Mouse (Mus musculus) midbrain, embryonic 14.5 days (tissue): ENCODE data around the gene Sbno1. TPM values are rescaled to one million over a fixed set of nuclear protein-coding genes. Genes with fewer than 3 reads are reported as not detected.

Source experiments
- ATAC-seq: fragments of 200-750 bp; cut with Nextera tagmentation; 2 replicates; pipeline ENCODE4 v1.8.0; 2017; ENCODE audit warnings: moderate number of reproducible peaks, moderate library complexity; ENCODE audit not compliant: low FRiP score, low TSS enrichment
- DNase-seq: peaks from one replicate; pipeline ENCODE4 v3.0.0-alpha.2; 2015
- H3K27ac ChIP-seq: fragments of 300-500 bp; sonication (generic); replicated peaks from 2 replicates; pipeline ENCODE4 v1.5.1; 2014; ENCODE audit warnings: mild to moderate bottlenecking, low read depth, low read length, moderate library complexity
- H3K27me3 ChIP-seq: fragments of 300-500 bp; sonication (generic); 2 replicates; pipeline ENCODE4 v1.6.1; 2014; ENCODE audit warnings: low read length, control low read depth, mixed read lengths; ENCODE audit not compliant: control insufficient read depth, insufficient read depth
- H3K36me3 ChIP-seq: fragments of 300-500 bp; sonication (generic); 2 replicates; pipeline ENCODE4 v1.6.1; 2014; ENCODE audit warnings: low read length, control low read depth; ENCODE audit not compliant: control insufficient read depth, insufficient read depth
- H3K4me1 ChIP-seq: fragments of 300-500 bp; sonication (generic); 2 replicates; pipeline ENCODE4 v1.6.1; 2014; ENCODE audit warnings: mild to moderate bottlenecking, antibody characterized with exemption, low read length, control low read depth; ENCODE audit not compliant: control insufficient read depth, insufficient read depth
- H3K4me2 ChIP-seq: fragments of 300-500 bp; sonication (generic); 2 replicates; pipeline ENCODE4 v1.6.1; 2014; ENCODE audit warnings: mild to moderate bottlenecking, low read length, moderate library complexity
- H3K4me3 ChIP-seq: fragments of 300-500 bp; sonication (generic); replicated peaks from 2 replicates; pipeline ENCODE4 v1.5.1; 2014; ENCODE audit warnings: low read depth, low read length
- H3K9ac ChIP-seq: fragments of 300-500 bp; sonication (generic); replicated peaks from 2 replicates; pipeline ENCODE4 v1.6.1; 2014; ENCODE audit warnings: mild to moderate bottlenecking, low read length, moderate library complexity
- H3K9me3 ChIP-seq: fragments of 300-500 bp; sonication (generic); 2 replicates; pipeline ENCODE4 v1.6.1; 2016; ENCODE audit warnings: low read length, control low read depth, mixed read lengths; ENCODE audit not compliant: control insufficient read depth
- WGBS: fragments of 180-500 bp; shearing (Covaris S2); extraction: QIAGEN DNeasy Blood & Tissue Kit; methylation state at CpG from one replicate; pipeline ENCODE4 v1.1.7; 2014; 5-methylcytosine and 5-hydroxymethylcytosine counted together
- polyA plus RNA-seq: library from polyadenylated mRNA; unstranded; fragments of >200 nt; fragmentation: Nextera tagmentation; extraction: Ambion mirVana; gene quantifications from 2 replicates; pipeline ENCODE4 v1.2.1, GENCODE M21; 2014

Gene Sbno1
- polyA plus RNA-seq, 1 experiment from 2014 or later = 114 TPM

DNA sequence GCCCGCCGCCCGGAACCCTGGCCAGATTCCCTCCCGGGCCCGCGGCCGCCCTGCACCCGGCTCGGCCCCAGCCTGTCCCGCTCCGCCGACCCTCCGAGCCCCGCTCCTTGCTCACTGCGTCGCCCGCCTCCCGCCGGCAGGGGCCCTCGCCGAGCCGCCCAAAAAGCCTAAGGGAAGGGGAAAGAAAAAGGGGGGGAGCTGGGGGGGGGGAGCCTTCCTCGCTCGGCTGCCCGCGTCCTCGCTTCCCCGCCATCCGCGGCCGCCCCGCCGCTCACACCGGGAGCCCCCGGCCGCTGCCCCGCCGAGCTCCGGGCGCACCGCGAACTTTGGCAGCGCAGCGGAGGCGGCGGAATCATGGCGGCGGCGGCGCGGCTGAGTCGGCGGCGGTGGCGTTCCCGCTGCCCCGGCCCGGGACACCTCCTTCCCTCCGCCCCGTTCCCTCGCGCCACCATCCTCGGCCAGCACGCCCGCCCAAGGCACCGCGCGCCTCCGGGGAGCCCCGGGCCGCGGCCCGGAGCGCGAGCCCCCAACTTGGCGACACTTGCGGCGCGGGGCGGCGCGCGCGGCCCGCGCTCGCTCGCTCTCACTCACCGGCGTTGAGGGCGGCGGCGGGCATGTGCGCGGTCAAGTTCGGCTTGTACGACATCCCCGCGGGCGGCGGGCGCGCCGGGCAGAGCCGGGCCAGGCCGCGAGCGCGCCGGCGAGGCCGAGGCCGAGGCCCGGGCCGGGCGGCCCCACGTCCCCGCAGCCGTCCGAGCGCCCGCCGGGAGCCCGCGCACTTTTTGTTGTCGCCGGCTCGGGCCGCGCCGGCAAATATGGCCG, 71.9 kb downstream of the Sbno1 start:
- Histone ChIP-seq H3K9ac (peak overlapping the region; percentile 97), H3K4me1 (peaks cover 21% of the 10 kb centered on the region), H3K4me2 (peak overlapping the region; percentile 87), H3K4me3 (peak overlapping the region; percentile 90), H3K36me3 (peaks cover 11% of the 10 kb centered on the region), H3K27me3 (no peaks in the 10 kb centered on the region), H3K27ac (peak overlapping the region; percentile 97), H3K9me3 (no peaks in the 10 kb centered on the region)
- under 1% methylated on average over 94 of the region's 132 CpGs for WGBS
- DNase-seq (peak; percentile 79), ATAC-seq (peak; percentile 5; the same call in 1 of the 2 replicates)

DNA sequence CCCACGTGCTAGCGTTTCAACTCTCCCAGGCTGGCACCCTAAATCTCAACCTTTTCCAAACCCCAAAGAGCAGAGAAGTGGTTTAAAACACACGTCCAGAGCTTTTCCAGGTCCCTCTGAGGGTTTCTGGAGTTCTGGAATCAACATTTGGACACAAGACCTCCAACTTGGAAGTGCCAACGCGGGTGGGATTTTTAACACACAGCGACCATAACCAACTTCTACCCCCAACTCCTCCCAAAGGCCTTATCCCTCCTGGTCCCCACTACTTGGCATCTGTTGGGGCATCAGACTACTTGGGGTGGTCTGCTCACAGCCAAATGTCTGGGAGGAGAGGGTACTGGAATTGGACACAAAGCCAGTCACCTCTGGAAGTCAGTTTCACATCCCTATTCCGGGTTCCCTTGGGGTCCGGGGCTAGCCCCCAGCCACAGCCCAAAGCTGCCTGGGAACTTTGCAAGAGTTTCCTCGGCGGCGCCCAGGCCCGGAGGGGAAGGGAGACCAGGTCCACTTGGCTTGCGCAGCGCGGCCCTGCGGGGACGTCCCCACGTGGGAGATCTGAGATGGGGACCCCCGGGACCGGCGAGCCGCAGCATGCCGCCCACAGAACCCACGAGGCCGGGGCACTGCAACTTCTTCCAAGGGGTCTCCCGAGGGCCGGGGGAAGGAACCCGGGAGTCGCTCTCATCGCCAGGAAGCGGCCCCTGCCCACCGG, 72.6 kb downstream of the Sbno1 start:
- peak overlapping the region; percentile 97 for H3K27ac ChIP-seq
- peak overlapping the region; percentile 87 for H3K4me2 ChIP-seq
- under 1% methylated on average over 32 of the region's 32 CpGs for WGBS
- H3K9ac ChIP-seq = peak overlapping the region; percentile 97
- H3K9me3 ChIP-seq = no peaks in the 10 kb centered on the region
- DNase-seq (peak; percentile 65), ATAC-seq (no peak)
- H3K27me3 ChIP-seq = no peaks in the 10 kb centered on the region
- peaks cover 18% of the 10 kb centered on the region for H3K36me3 ChIP-seq
- peak overlapping the region; percentile 90 for H3K4me3 ChIP-seq
- H3K4me1 ChIP-seq = peaks cover 21% of the 10 kb centered on the region

DNA sequence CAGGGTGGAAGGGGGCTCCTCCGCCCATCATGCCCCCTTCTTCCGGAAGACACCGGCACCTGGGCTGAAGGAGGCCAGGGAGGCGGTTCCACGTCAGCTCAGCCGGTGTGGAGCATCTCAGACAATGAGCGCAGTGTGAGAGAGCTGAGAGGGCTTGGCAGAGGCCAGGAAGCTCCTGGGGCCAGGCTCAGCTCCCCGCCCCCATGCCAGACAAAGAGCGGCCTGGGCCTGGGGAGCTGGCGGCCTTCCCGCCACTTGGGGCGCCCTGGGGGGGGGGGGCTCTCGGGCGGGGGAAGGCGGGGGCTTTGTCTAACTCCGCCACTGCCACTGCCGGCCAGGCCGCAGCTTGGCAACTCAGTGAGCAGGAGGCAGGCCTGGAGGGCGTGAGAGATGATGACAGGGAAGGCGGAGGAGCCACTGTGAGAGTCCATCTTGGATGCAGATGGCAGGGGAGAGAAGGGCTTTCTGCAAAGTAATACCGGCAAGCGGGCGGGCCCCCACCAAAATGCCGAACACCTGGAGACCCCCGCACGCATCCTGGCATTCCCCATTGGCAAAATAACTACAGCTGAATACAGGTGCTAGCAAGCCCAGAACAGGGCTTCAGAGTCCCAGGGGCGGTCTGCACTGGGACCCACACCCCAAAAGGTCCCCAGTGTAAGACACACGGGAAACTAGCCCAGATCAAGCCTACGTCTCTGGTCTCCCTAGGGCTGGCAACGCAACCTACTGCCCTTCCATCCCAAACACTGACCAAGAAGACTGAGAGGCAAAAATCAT, 73.5 kb downstream of the Sbno1 start:
- Histone ChIP-seq H3K9ac (peak overlapping the region; percentile 97), H3K4me2 (peak overlapping the region; percentile 87), H3K4me1 (peaks cover 21% of the 10 kb centered on the region), H3K9me3 (no peaks in the 10 kb centered on the region), H3K27ac (peak overlapping the region; percentile 97), H3K36me3 (peaks cover 24% of the 10 kb centered on the region), H3K4me3 (peak overlapping the region; percentile 90), H3K27me3 (no peaks in the 10 kb centered on the region)
- peak; percentile 89 for ATAC-seq
- WGBS = under 1% methylated on average over 30 of the region's 30 CpGs
- DNase-seq = peak; percentile 93

DNA sequence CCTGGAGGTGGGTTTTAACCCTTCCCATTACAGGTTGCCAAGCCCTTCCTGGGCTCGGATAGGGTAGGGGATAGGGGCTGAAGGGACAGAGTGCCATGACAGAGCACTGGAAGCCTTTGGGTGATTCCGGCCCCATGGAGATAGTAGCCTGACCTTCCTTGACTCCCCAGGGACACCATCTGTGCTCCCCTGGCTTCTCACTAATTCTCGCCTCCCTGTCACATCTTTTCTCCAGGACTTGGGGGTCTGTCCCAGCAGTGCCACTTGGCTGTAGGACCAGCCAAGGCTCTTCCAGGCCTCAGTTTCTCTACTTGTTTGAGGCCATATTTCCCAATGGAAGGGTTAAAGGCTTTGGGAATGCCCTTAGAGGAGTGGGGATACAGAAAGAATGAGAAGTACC, 74.2 kb downstream of the Sbno1 start:
- Histone ChIP-seq H3K27me3 (no peaks in the 10 kb centered on the region), H3K4me3 (peak overlapping the region; percentile 90), H3K27ac (peak overlapping the region; percentile 97), H3K4me1 (peaks cover 21% of the 10 kb centered on the region), H3K4me2 (peak overlapping the region; percentile 87), H3K9ac (peak overlapping the region; percentile 97), H3K36me3 (peaks cover 31% of the 10 kb centered on the region), H3K9me3 (no peaks in the 10 kb centered on the region)
- WGBS = 17% methylated on average over 3 of the region's 3 CpGs
- DNase-seq (no peak), ATAC-seq (peak; percentile 5; the same call in 1 of the 2 replicates)

DNA sequence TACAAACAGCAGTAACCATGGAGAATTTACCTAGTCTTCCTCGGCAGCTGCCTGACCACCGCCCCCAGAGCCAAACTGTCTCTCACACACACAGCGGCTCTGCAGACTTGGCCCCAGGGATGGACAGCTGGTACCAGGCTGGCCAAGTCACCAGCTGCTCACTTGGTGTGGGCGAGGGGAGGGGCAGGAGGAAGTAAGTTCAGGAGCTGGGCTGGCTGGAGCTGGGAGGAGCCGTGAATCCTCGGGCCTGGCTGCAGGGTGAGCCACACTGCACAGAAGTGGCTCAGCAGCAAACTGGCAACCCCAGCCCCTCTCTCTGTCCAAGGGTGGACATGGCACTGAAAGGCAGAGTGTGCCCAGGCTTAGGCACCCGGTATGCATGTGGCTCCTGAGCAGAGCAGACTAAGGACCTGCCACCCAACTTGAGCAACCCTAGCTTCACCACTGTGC, 74.7 kb downstream of the Sbno1 start:
- H3K36me3 ChIP-seq = peaks cover 36% of the 10 kb centered on the region
- H3K4me1 ChIP-seq = peaks cover 21% of the 10 kb centered on the region
- peak overlapping the region; percentile 90 for H3K4me3 ChIP-seq
- no peaks in the 10 kb centered on the region for H3K27me3 ChIP-seq
- H3K27ac ChIP-seq = peak overlapping the region; percentile 97
- DNase-seq = peak; percentile 81
- peak overlapping the region; percentile 87 for H3K4me2 ChIP-seq
- WGBS = 6% methylated on average over 7 of the region's 7 CpGs
- H3K9ac ChIP-seq = peak overlapping the region; percentile 97
- peak; percentile 68 for ATAC-seq
- no peaks in the 10 kb centered on the region for H3K9me3 ChIP-seq

DNA sequence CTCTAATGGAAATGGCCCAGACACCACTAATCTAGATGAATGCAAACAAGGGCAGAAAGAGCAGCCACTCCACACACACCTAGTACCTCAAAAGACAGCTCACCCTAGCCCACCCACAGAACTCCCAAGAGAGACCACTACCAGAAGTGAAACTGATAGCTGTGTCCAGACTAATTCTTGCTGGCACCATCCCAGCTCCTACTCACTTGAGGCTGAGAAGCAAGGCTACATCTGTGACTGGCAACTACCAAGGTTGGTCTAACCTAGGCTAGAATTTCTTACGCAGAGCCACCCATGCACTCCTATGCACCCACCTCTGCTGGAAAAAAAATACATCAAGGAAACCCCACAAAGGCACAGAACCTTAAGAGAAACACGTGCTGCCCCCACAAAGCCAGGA, 75.5 kb downstream of the Sbno1 start:
- WGBS = 65% methylated on average over 2 of the region's 2 CpGs
- peak; percentile 41 for DNase-seq
- H3K4me1 ChIP-seq = peaks cover 21% of the 10 kb centered on the region
- H3K4me2 ChIP-seq = peak overlapping the region; percentile 87
- peak overlapping the region; percentile 97 for H3K27ac ChIP-seq
- no peaks in the 10 kb centered on the region for H3K27me3 ChIP-seq
- H3K4me3 ChIP-seq = peak overlapping the region; percentile 90
- H3K36me3 ChIP-seq = peaks cover 39% of the 10 kb centered on the region
- no peak for ATAC-seq
- H3K9ac ChIP-seq = peak overlapping the region; percentile 97; the same call in 1 of the 2 replicates
- H3K9me3 ChIP-seq = no peaks in the 10 kb centered on the region

DNA sequence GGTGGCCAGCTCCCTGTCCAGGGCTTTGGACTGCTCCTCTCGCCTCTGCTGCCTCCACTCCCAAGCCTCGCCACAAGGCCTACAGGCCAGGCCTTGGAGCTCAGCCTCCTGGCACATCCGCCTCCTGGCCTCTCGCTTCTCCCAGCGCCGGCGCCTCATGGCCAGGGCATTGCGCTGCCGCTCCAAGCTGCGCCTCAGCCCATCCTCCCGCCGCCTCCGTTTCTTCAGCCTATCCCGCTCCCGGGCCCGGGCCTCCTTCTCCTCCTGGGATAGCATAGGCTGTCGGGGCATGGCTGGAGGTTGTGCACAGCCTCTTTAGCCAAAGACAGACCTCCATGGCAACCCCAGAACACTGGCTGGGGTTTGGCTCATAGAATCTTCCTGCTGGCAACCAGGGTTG, 76.6 kb downstream of the Sbno1 start:
- Histone ChIP-seq H3K4me2 (peak overlapping the region; percentile 87), H3K9me3 (no peaks in the 10 kb centered on the region), H3K4me1 (peaks cover 21% of the 10 kb centered on the region), H3K27ac (peak overlapping the region; percentile 97; the same call in 1 of the 2 replicates), H3K9ac (no peak overlapping the region; the same call in 1 of the 2 replicates), H3K27me3 (no peaks in the 10 kb centered on the region), H3K4me3 (no peak overlapping the region), H3K36me3 (peaks cover 49% of the 10 kb centered on the region)
- WGBS = 92% methylated on average over 17 of the region's 17 CpGs
- DNase-seq (no peak), ATAC-seq (no peak)

DNA sequence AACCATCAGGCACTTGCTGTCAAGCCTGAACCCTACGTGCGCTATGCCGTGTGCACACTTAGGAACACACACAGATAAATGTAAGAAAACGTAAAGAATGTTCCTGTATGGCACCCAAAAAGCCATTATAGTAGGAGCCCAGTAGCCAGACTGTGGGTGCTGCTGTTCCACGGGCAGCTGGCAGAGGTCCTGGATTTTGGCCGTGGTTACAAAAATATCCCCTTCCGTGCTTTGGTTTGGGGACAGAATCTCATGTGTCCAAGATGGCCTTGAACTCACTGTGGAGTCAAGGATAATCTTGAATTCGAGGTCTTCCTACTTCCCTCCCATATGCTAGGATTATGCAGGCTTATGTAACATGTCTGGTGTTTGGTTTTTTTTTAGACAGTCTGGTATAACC, 82.9 kb downstream of the Sbno1 start:
- Histone ChIP-seq H3K9ac (no peak overlapping the region), H3K27ac (no peak overlapping the region), H3K4me3 (no peak overlapping the region), H3K27me3 (no peaks in the 10 kb centered on the region), H3K9me3 (no peaks in the 10 kb centered on the region), H3K36me3 (peaks cover 37% of the 10 kb centered on the region), H3K4me2 (no peak overlapping the region), H3K4me1 (no peaks in the 10 kb centered on the region)
- DNase-seq (no peak), ATAC-seq (no peak)
- 88% methylated on average over 8 of the region's 8 CpGs for WGBS
